Mouse (Mus musculus): Measurements from ENCODE around the gene Papss1.

GRCm38 (mm10) chr3:131566281-131566680 is 1.7 kb downstream of the Papss1 start:
- TF ChIP-seq POLR2A (IDR thresholded peaks at IDR 0.05; ENCODE audit: extremely low read depth, insufficient read depth, low read length) (no peak), CTCF (IDR thresholded peaks at IDR 0.05; ENCODE audit: extremely low read depth, insufficient read depth, low read length) (no peak)

Data from cortical plate, adult 2 months (tissue).